Mouse (Mus musculus) liver, embryonic 14.5 days (tissue): ENCODE data around the gene Ovca2. TPM values are rescaled to one million over a fixed set of nuclear protein-coding genes. Genes with fewer than 3 reads are reported as not detected.
A peak's percentile ranks its signal among the peaks of the same experiment; 100 is the strongest.

ENCODE experiments used
- ATAC-seq: fragments of 200-750 bp; cut with Nextera tagmentation; 2 replicates; pipeline ENCODE4 v1.8.0; 2017; ENCODE audit warnings: moderate number of reproducible peaks, mild to moderate bottlenecking, moderate library complexity; ENCODE audit not compliant: insufficient read depth
- DNase-seq, 3 experiments: peaks; one replicate each; pipeline ENCODE4 v3.0.0-alpha.2; 2012 to 2013; ENCODE audit warnings: low read depth in 3 of 3, low spot score in 3 of 3
- H3K27ac ChIP-seq: fragments of 300-500 bp; sonication (generic); 2 replicates; pipeline ENCODE4 v1.5.1; 2014; ENCODE audit warnings: moderate library complexity, mild to moderate bottlenecking, control low read depth, inconsistent platforms
- H3K27me3 ChIP-seq: fragments of 300-500 bp; sonication (generic); 2 replicates; pipeline ENCODE4 v1.6.1; 2014; ENCODE audit warnings: mild to moderate bottlenecking, low read length, moderate library complexity; ENCODE audit not compliant: control insufficient read depth, insufficient read depth
- H3K36me3 ChIP-seq: fragments of 300-500 bp; sonication (generic); replicated peaks from 2 replicates; pipeline ENCODE4 v1.6.1; 2014; ENCODE audit warnings: low read depth; ENCODE audit not compliant: control insufficient read depth, insufficient read depth
- H3K4me1 ChIP-seq, 2 experiments: fragments of 200-500 bp in 1 of 2; fragments of 300-500 bp in 1 of 2; sonication (generic) in 1 of 2; replicated peaks; 2 replicates each; pipeline ENCODE4 v1.6.1; 2012 to 2014; ENCODE audit warnings: antibody characterized with exemption in 1 of 2, inconsistent platforms in 1 of 2, low read length in 1 of 2; ENCODE audit not compliant: control insufficient read depth in 2 of 2, insufficient read depth in 2 of 2
- H3K4me2 ChIP-seq: fragments of 300-500 bp; sonication (generic); 2 replicates; pipeline ENCODE4 v1.6.1; 2014; ENCODE audit warnings: low read depth, mild to moderate bottlenecking, control low read depth, moderate library complexity
- H3K4me3 ChIP-seq, 2 experiments: fragments of 200-500 bp in 1 of 2; fragments of 300-500 bp in 1 of 2; sonication (generic) in 1 of 2; 2 replicates each; pipeline ENCODE4 v1.5.1; 2012 to 2014; ENCODE audit warnings: low read depth in 2 of 2, low read length in 2 of 2, mild to moderate bottlenecking in 2 of 2, control low read depth in 1 of 2, inconsistent platforms in 1 of 2, moderate library complexity in 1 of 2; ENCODE audit not compliant: insufficient read depth in 1 of 2
- H3K9ac ChIP-seq: fragments of 300-500 bp; sonication (generic); replicated peaks from 2 replicates; pipeline ENCODE4 v1.6.1; 2014; ENCODE audit warnings: mild to moderate bottlenecking, control low read depth, moderate library complexity
- H3K9me3 ChIP-seq: fragments of 300-500 bp; sonication (generic); 2 replicates; pipeline ENCODE4 v1.6.1; 2016; ENCODE audit warnings: low read length, mixed read lengths; ENCODE audit not compliant: control insufficient read depth
- CTCF ChIP-seq: IDR thresholded peaks from 2 replicates; pipeline ENCODE4 v1.5.1; 2016; ENCODE audit warnings: antibody characterized with exemption, low read depth, control low read depth
- EP300 ChIP-seq: IDR thresholded peaks from 2 replicates; pipeline ENCODE4 v1.6.1; 2016; ENCODE audit warnings: antibody characterized with exemption, low read depth
- WGBS: fragments of 180-500 bp; shearing (Covaris S2); extraction: QIAGEN DNeasy Blood & Tissue Kit; methylation state at CpG from one replicate; pipeline ENCODE4 v1.1.7; 2014; ENCODE audit not compliant: insufficient replicate concordance; 5-methylcytosine and 5-hydroxymethylcytosine counted together
- microRNA counts: library from miRNA; unstranded; fragments of <30 nt; microRNA quantifications from one replicate; lab custom pipeline; 2016
- microRNA-seq: library from miRNA; unstranded; fragments of <30 nt; microRNA quantifications from one replicate; pipeline ENCODE4, GENCODE M21; 2016
- polyA plus RNA-seq, 2 experiments: library from polyadenylated mRNA; depleted of rRNA in 1 of 2; stranded (reverse) in 1 of 2; unstranded in 1 of 2; fragments of >200 nt; fragmentation: Nextera tagmentation in 1 of 2; extraction: Ambion mirVana in 1 of 2; gene quantifications; 2 replicates each; pipeline versions ENCODE4 v1.2.1 to v1.2.3; 2012 to 2014

Gene Ovca2
- polyA plus RNA-seq, 2 experiments = 10.5 to 15.3 TPM

- Histone ChIP-seq H3K9me3 (no peaks in the 10 kb centered on the region), H3K36me3 (no peaks in the 10 kb centered on the region), H3K4me3 (no peak overlapping the region), H3K4me2 (no peak overlapping the region), H3K4me1 (no peaks in the 10 kb centered on the region), H3K27me3 (no peaks in the 10 kb centered on the region), H3K27ac (no peak overlapping the region), H3K9ac (no peak overlapping the region)
- no peak for TF ChIP-seq EP300
- WGBS = 55% methylated on average over 4 of the region's 4 CpGs
- ATAC-seq (no peak), DNase-seq (no peak)
These were observed 47.3 kb downstream of the Ovca2 start for GRCm38 (mm10) chr11:75131300-75131699.

GRCm38 (mm10) chr11:75129481-75129880 lies 49.2 kb downstream of the Ovca2 start:
- no peak overlapping the region for H3K4me3 ChIP-seq
- DNase-seq = no peak
- H3K9me3 ChIP-seq = no peaks in the 10 kb centered on the region
- H3K4me2 ChIP-seq = no peak overlapping the region
- H3K27ac ChIP-seq = no peak overlapping the region
- H3K27me3 ChIP-seq = no peaks in the 10 kb centered on the region
- no peak for ATAC-seq
- WGBS = 85% methylated on average over 6 of the region's 6 CpGs
- H3K4me1 ChIP-seq = no peaks in the 10 kb centered on the region
- no peaks in the 10 kb centered on the region for H3K36me3 ChIP-seq
- no peak for TF ChIP-seq CTCF
- TF ChIP-seq EP300 = no peak
- no peak overlapping the region for H3K9ac ChIP-seq

GRCm38 (mm10) chr11:75126384-75126783 lies 52.3 kb downstream of the Ovca2 start:
- no peaks in the 10 kb centered on the region for H3K9me3 ChIP-seq
- no peak overlapping the region for H3K4me2 ChIP-seq
- H3K4me3 ChIP-seq = no peak overlapping the region
- TF ChIP-seq CTCF = no peak
- TF ChIP-seq EP300 = no peak
- no peak overlapping the region for H3K27ac ChIP-seq
- DNase-seq = no peak
- no peaks in the 10 kb centered on the region for H3K4me1 ChIP-seq
- WGBS = 70% methylated on average over 3 of the region's 3 CpGs
- no peak overlapping the region for H3K9ac ChIP-seq
- no peak for ATAC-seq
- no peaks in the 10 kb centered on the region for H3K36me3 ChIP-seq
- no peaks in the 10 kb centered on the region for H3K27me3 ChIP-seq

MicroRNAs encoded within 50 kb of the gene (microRNA counts, 519-probe panel; counts per million panel counts)
- microRNA mmu-miR-132 (lab: Ali Mortazavi, UCI) (69.9 counts per million), microRNA mmu-miR-212 (lab: Ali Mortazavi, UCI) (69.9 counts per million)

Small RNAs within 50 kb of the gene (microRNA-seq; reads per million reads assigned to microRNA genes)
- gene Mir132 = 104 reads per million, percentile 47 among the genes with 10 or more reads in this experiment
- 8.9 reads per million, percentile 18 among the genes with 10 or more reads in this experiment for gene Mir212

Other genes with a start within 250 kb of the Ovca2 start
- 0.97 and 1.4 TPM in 2 replicates for gene Hic1, start 9.3 kb downstream of the Ovca2 start, polyA plus RNA-seq (2012; rRNA removed)
- gene Hic1, start 9.3 kb downstream of the Ovca2 start, polyA plus RNA-seq (2014; fragmentation: Nextera tagmentation; extraction: Ambion mirVana) = 0.28 and 0.48 TPM in 2 replicates
- gene Dph1, start 12.4 kb upstream of the Ovca2 start, polyA plus RNA-seq (2012; rRNA removed) = 9.8 and 11.6 TPM in 2 replicates
- 9.8 and 12.1 TPM in 2 replicates for gene Dph1, start 12.4 kb upstream of the Ovca2 start, polyA plus RNA-seq (2014; fragmentation: Nextera tagmentation; extraction: Ambion mirVana)
- gene Rtn4rl1, start 14.9 kb upstream of the Ovca2 start, polyA plus RNA-seq (2012; rRNA removed) = 0.56 and 0.61 TPM in 2 replicates
- gene Rtn4rl1, start 14.9 kb upstream of the Ovca2 start, polyA plus RNA-seq (2014; fragmentation: Nextera tagmentation; extraction: Ambion mirVana) = 0.68 and 0.98 TPM in 2 replicates
- gene Rpa1, start 169.5 kb upstream of the Ovca2 start, polyA plus RNA-seq (2012; rRNA removed) = 29.6 and 55.3 TPM in 2 replicates
- 93.2 and 102 TPM in 2 replicates for gene Rpa1, start 169.5 kb upstream of the Ovca2 start, polyA plus RNA-seq (2014; fragmentation: Nextera tagmentation; extraction: Ambion mirVana)
- gene Smyd4, start 169.6 kb upstream of the Ovca2 start, polyA plus RNA-seq (2012; rRNA removed) = 1.8 and 2.2 TPM in 2 replicates
- gene Smyd4, start 169.6 kb upstream of the Ovca2 start, polyA plus RNA-seq (2014; fragmentation: Nextera tagmentation; extraction: Ambion mirVana) = 2.7 and 3.1 TPM in 2 replicates
- gene Serpinf1, start 243.9 kb upstream of the Ovca2 start, polyA plus RNA-seq (2012; rRNA removed) = 104 and 128 TPM in 2 replicates
- gene Serpinf1, start 243.9 kb upstream of the Ovca2 start, polyA plus RNA-seq (2014; fragmentation: Nextera tagmentation; extraction: Ambion mirVana) = 145 and 166 TPM in 2 replicates